Mouse (Mus musculus) thymus, adult 2 months (tissue): ENCODE data around the gene Dxo. TPM values are rescaled to one million over a fixed set of nuclear protein-coding genes. Genes with fewer than 3 reads are reported as not detected.

Experiments used
- DNase-seq: peaks from one replicate; pipeline ENCODE4 v3.0.0; 2021
- H3K27ac ChIP-seq: fragments of 200-500 bp; 2 replicates; pipeline ENCODE4 v1.5.1; 2012; ENCODE audit warnings: low read length, control low read depth; ENCODE audit not compliant: control insufficient read depth, insufficient read depth
- H3K27me3 ChIP-seq: fragments of 200-500 bp; 2 replicates; pipeline ENCODE4 v1.6.1; 2012; ENCODE audit warnings: mild to moderate bottlenecking, low read length, moderate library complexity, mixed read lengths; ENCODE audit not compliant: control insufficient read depth, insufficient read depth
- H3K36me3 ChIP-seq: fragments of 200-500 bp; 2 replicates; pipeline ENCODE4 v1.6.1; 2012; ENCODE audit warnings: mild to moderate bottlenecking, low read length, moderate library complexity; ENCODE audit not compliant: control insufficient read depth, insufficient read depth
- H3K4me1 ChIP-seq: fragments of 200-500 bp; replicated peaks from 2 replicates; pipeline ENCODE4 v1.6.1; 2012; ENCODE audit warnings: low read length; ENCODE audit not compliant: control insufficient read depth, insufficient read depth
- H3K4me3 ChIP-seq: fragments of 200-500 bp; 2 replicates; pipeline ENCODE4 v1.5.1; 2012; ENCODE audit warnings: mild to moderate bottlenecking, low read length, control low read depth, moderate library complexity; ENCODE audit not compliant: control insufficient read depth, insufficient read depth
- CTCF ChIP-seq: fragments of 200-500 bp; IDR thresholded peaks from 2 replicates; pipeline ENCODE4 v1.5.1; 2012; ENCODE audit warnings: mild to moderate bottlenecking, control low read depth, low read length, moderate library complexity, borderline replicate concordance; ENCODE audit not compliant: control insufficient read depth, poor library complexity, insufficient read depth; ENCODE audit errors: extremely low read depth
- POLR2A ChIP-seq: fragments of 200-500 bp; IDR thresholded peaks from 2 replicates; pipeline ENCODE4 v1.6.1; 2012; ENCODE audit warnings: mild to moderate bottlenecking, low read length, control low read depth, moderate library complexity; ENCODE audit not compliant: control insufficient read depth, poor library complexity, insufficient read depth; ENCODE audit errors: extremely low read depth
- WGBS: fragments of 180-500 bp; shearing (Covaris S2); methylation state at CpG from one replicate; pipeline ENCODE4 v1.1.7; 2018; 5-methylcytosine and 5-hydroxymethylcytosine counted together
- polyA plus RNA-seq: library from polyadenylated mRNA; depleted of rRNA; stranded (reverse); fragments of >200 nt; gene quantifications from 2 replicates; pipeline ENCODE4 v1.2.3, GENCODE M21; 2012

Dxo gene
- polyA plus RNA-seq, 1 experiment, result 115 TPM

DNA sequence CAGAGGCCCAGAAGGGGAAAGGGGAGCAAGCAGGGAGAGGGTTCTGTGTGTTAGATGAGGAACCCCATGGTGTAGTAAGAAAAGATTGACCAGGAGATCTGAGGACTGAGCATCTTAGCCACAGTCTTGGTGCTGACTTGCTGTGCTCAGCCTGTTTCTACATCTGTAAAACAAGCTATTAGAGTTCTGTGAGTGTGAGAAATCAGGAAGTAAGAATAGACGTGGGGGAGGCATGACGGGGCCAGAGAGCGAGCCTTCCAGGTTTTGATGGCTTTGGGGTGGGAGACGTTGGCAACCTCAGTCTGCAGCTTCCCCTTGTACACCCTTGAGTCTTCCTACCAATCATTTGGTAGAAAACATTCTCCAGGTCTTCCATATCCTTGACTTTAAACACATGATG, 21.9 kb downstream of the Dxo start:
- Histone ChIP-seq H3K4me3 (no peak overlapping the region), H3K27me3 (no peaks in the 10 kb centered on the region), H3K36me3 (no peaks in the 10 kb centered on the region; the same call in 1 of the 2 replicates), H3K27ac (no peak overlapping the region), H3K4me1 (no peaks in the 10 kb centered on the region)
- DNase-seq, result no peak
- no peak for TF ChIP-seq POLR2A
- 11% methylated on average over 4 of the region's 4 CpGs for WGBS

DNA sequence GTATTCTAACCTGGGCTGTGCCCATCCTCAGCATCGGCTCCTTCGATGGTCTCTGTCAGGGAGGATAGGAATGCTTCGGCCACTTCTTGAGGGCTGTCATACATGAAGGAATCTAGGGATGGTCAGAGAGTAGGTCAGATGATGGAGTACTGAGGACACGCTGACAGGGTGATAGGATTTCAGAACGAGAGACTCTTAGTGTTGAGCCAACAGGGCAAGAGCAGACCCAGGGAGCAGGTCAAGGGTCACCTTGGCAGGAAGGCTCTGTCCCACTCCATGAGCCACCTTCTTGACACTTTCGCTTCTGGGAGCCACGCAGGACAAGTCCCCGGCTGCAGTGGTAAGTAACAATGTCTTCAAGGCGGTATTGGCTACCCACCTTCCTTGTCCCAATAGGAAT, 23.7 kb downstream of the Dxo start:
- TF ChIP-seq CTCF, result no peak
- no peak for TF ChIP-seq POLR2A

DNA sequence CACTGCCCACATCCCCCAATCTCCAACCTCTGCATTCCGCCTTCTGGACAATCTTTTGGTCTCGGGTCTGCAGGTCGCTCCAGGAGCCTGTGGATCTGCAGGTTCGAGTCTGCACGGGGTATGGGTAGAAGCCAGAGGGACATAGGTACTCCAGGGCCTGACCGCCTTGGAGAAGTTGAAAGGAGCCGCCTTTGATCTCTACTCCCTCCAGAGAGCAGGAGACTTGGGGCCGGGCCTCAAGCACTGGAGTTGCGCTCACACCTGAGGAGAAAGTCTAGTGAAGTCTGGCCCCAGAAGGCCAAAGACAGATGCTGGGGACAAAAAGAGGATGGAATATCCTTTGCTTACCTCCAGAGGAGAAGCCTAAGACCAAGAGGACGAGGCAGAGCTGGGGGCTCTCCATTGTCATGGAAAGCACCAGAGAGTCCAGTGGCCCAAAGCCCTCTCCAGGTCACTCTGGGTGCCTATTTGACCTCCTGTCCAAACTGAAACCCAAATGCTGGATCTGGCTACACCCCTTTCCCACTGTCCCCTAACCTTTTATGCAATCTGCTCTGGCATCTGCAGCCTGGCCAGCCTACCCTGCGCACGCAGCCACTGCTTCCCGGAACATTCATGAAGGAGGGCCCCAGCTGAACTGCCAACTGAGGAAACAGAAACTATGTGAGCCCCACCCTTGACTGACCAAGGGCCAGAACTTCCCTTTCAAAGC, 25.0 kb downstream of the Dxo start:
- WGBS, result 82% methylated on average over 13 of the region's 13 CpGs
- no peak for TF ChIP-seq CTCF
- TF ChIP-seq POLR2A, result no peak
- no peaks in the 10 kb centered on the region for H3K36me3 ChIP-seq
- no peak overlapping the region for H3K27ac ChIP-seq
- peaks cover 2% of the 10 kb centered on the region; the same call in 1 of the 2 replicates for H3K4me1 ChIP-seq
- H3K27me3 ChIP-seq, result no peaks in the 10 kb centered on the region
- no peak for DNase-seq
- H3K4me3 ChIP-seq, result no peak overlapping the region

More for the DNA sequence above, 23.7 kb downstream of the Dxo start:
- no peak for DNase-seq
- no peaks in the 10 kb centered on the region for H3K27me3 ChIP-seq
- H3K4me3 ChIP-seq, result no peak overlapping the region
- no peaks in the 10 kb centered on the region; the same call in 1 of the 2 replicates for H3K36me3 ChIP-seq
- peaks cover 2% of the 10 kb centered on the region; the same call in 1 of the 2 replicates for H3K4me1 ChIP-seq
- H3K27ac ChIP-seq, result no peak overlapping the region
- 91% methylated on average over 9 of the region's 9 CpGs for WGBS

DNA sequence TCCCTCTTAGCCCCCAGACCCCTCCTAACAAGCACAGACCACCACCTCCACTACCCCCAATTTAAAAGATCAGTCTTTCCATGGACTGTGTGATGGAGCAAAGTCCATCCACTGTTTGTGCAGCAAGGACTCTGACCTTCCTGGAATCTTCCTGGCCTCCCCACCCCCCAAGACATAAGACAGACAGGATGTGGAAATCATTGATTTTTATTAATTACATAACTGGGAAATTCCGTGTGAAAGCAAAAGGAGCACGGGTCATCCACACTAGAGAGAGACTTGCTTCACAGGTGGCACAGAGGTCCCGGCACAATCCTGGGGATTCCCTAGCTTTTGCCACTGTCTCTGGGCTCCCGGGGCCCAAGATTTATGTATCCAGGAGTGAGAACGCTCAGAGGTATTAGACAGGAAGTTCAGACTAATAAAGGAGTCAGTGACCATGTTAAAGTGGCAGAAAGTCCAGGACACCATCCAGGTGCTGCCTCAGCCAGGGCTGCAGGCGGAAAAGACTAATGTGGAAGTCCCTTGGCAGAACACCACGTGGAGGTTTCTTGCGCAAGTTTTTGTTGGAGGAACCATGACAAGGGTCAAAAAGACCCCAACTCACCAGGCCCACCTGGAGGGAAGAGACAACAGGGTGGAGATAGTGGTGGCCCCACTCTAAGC, 25.7 kb downstream of the Dxo start, which contains the start of gene Cfb:
Gene Cfb (minus strand): TSS at position 103 of the 666 bp plus-strand sequence.
- H3K36me3 ChIP-seq, result no peaks in the 10 kb centered on the region
- WGBS, result 70% methylated on average over 8 of the region's 8 CpGs
- no peak for DNase-seq
- no peak within 1 kb of the TSS for H3K4me3 ChIP-seq
- TF ChIP-seq CTCF (no peak), POLR2A (no peak)
- H3K27ac ChIP-seq, result no peak within 1 kb of the TSS
- peaks cover 2% of the 10 kb centered on the region; the same call in 1 of the 2 replicates for H3K4me1 ChIP-seq
- no peaks in the 10 kb centered on the region for H3K27me3 ChIP-seq

DNA sequence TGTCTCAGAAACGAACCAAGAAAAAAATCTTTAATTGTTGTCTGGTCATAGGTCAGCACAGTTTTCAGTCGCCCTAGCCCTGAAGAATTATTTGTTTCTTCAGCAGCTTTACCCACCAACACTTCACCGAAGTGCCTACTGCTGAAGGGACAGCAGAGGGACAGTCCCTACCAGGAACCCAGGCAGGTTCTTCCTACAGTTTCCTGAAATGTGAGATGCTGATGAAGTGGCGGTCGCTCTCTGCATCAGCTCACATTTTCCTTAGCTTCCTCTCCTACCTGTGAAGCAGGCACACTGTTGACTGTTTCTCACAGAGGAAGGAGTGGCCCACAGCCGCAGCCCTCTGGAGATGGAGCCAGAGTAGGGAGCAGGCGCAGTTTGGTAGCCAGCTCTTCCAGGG, 29.2 kb downstream of the Dxo start:
- H3K36me3 ChIP-seq, result no peaks in the 10 kb centered on the region
- no peak overlapping the region for H3K4me3 ChIP-seq
- H3K4me1 ChIP-seq, result peaks cover 2% of the 10 kb centered on the region; the same call in 1 of the 2 replicates
- TF ChIP-seq CTCF, result no peak
- TF ChIP-seq POLR2A, result no peak
- WGBS, result 60% methylated on average over 7 of the region's 7 CpGs
- H3K27me3 ChIP-seq, result no peaks in the 10 kb centered on the region
- no peak overlapping the region for H3K27ac ChIP-seq
- DNase-seq, result no peak

DNA sequence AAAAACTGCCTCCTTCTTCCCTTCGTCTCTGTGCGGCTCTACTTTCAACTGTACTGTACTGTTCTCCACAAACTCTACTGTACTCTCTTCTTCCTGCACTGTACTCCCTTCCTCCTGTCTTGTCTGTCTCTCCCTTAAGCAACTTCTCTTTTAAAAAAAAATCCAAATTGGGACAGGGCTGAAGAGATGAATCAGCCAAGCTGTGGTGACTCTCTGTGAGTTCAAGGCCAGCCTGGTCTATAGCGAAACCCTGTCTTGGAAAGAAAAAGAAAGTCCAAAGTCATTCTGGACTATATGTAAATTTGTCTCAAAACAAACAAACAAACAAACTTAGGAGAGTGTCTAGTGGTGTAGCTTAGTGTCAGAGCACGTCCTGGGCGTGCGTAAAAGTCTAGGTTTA, 37.5 kb downstream of the Dxo start:
- Histone ChIP-seq H3K27me3 (no peaks in the 10 kb centered on the region), H3K27ac (no peak overlapping the region), H3K36me3 (no peaks in the 10 kb centered on the region), H3K4me1 (no peaks in the 10 kb centered on the region; the same call in 1 of the 2 replicates), H3K4me3 (no peak overlapping the region)
- 96% methylated on average over 6 of the region's 6 CpGs for WGBS
- TF ChIP-seq POLR2A, result no peak
- no peak for TF ChIP-seq CTCF
- DNase-seq, result no peak
